Mouse (Mus musculus): Measurements from ENCODE around the gene Egln2. TPM values are rescaled to one million over a fixed set of nuclear protein-coding genes. Genes with fewer than 3 reads are reported as not detected.

Gene Egln2
- polyA plus RNA-seq, 1 experiment, result 68.8 TPM

DNA sequence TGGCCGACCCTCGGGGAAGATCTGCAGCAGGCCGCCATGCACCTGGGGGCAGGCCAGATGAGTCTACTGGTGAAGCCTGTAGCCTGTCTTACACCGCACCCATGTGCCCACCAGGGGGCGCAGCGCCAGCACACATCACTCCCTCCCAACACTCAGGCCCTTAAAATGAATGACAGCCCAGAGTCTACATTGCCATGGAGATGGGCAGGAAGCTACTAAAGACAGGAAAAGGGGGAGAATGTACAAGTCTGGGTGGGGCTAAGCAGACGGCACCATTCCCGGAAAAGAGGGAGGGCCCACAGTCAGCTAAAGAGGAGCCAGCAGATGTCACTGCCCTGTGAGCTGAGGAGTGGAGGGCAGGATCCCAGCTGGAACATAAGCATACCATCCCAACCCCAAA is 6.7 kb downstream of the Egln2 start:
- Histone ChIP-seq H3K36me3 (ENCODE audit: control insufficient read depth, insufficient read depth) (peaks cover 10% of the 10 kb centered on the region), H3K27me3 (ENCODE audit: control insufficient read depth, insufficient read depth, insufficient read length) (no peaks in the 10 kb centered on the region), H3K79me2 (ENCODE audit: control insufficient read depth, insufficient read depth) (peaks cover 42% of the 10 kb centered on the region), H3ac (ENCODE audit: control insufficient read depth, insufficient read length, low read depth) (no peak overlapping the region), H3K4me3 (ENCODE audit: insufficient read depth, poor library complexity, severe bottlenecking) (no peak overlapping the region), H3K79me3 (ENCODE audit: low read depth) (peaks cover 2% of the 10 kb centered on the region)
- TF ChIP-seq CTCF (IDR thresholded peaks at IDR 0.05; ENCODE audit: control insufficient read depth, insufficient read depth, insufficient read length), result peak; percentile 90
- no peak for TF ChIP-seq CEBPB (IDR thresholded peaks at IDR 0.05; ENCODE audit: low read depth)
- TF ChIP-seq MAX (IDR thresholded peaks at IDR 0.05), result no peak
- TF ChIP-seq FOSL1 (IDR thresholded peaks at IDR 0.05; ENCODE audit: insufficient read depth, low read length, poor library complexity, severe bottlenecking), result no peak
- no peak for TF ChIP-seq USF1 (IDR thresholded peaks at IDR 0.05; ENCODE audit: low read depth)
- no peak for TF ChIP-seq MYOD1 (IDR thresholded peaks at IDR 0.05; ENCODE audit: control insufficient read depth, insufficient read length, low read depth)

GRCm38 (mm10) chr7:27159256-27159655 is 7.3 kb downstream of the Egln2 start:
- H3K79me2 ChIP-seq (ENCODE audit: control insufficient read depth, insufficient read depth), result peaks cover 36% of the 10 kb centered on the region
- H3K4me3 ChIP-seq (ENCODE audit: insufficient read depth, poor library complexity, severe bottlenecking), result no peak overlapping the region
- H3K79me3 ChIP-seq (ENCODE audit: low read depth), result peaks cover 2% of the 10 kb centered on the region
- no peak overlapping the region for H3ac ChIP-seq (ENCODE audit: control insufficient read depth, insufficient read length, low read depth)
- TF ChIP-seq MAX (IDR thresholded peaks at IDR 0.05) (no peak), CTCF (IDR thresholded peaks at IDR 0.05; ENCODE audit: control insufficient read depth, insufficient read depth, insufficient read length) (no peak), MYOD1 (IDR thresholded peaks at IDR 0.05; ENCODE audit: control insufficient read depth, insufficient read length, low read depth) (no peak), USF1 (IDR thresholded peaks at IDR 0.05; ENCODE audit: low read depth) (no peak), MYOG (IDR thresholded peaks at IDR 0.05; ENCODE audit: control insufficient read depth, extremely low read depth, insufficient read length) (no peak), FOSL1 (IDR thresholded peaks at IDR 0.05; ENCODE audit: insufficient read depth, low read length, poor library complexity, severe bottlenecking) (no peak), CEBPB (IDR thresholded peaks at IDR 0.05; ENCODE audit: low read depth) (no peak)
- no peaks in the 10 kb centered on the region for H3K27me3 ChIP-seq (ENCODE audit: control insufficient read depth, insufficient read depth, insufficient read length)
- H3K36me3 ChIP-seq (ENCODE audit: control insufficient read depth, insufficient read depth), result peaks cover 10% of the 10 kb centered on the region

DNA sequence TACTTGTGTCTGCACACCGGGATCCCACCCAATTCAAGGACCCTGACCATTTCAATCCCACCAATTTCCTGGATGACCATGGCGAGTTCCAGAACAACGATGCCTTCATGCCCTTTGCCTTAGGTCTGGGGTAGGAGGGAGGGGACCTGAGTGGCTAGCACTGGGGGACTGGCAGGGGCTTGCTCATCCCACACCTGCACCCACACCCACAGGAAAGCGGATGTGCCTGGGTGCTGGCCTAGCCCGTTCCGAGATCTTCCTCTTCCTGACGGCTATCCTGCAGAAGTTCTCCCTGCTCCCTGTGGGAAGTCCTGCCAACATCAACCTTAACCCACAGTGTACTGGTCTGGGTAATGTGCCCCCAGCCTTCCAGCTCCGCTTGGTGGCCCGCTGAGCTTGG is 8.4 kb downstream of the Egln2 start:
- no peak overlapping the region for H3K4me3 ChIP-seq (ENCODE audit: insufficient read depth, poor library complexity, severe bottlenecking)
- H3K27me3 ChIP-seq (ENCODE audit: control insufficient read depth, insufficient read depth, insufficient read length), result no peaks in the 10 kb centered on the region
- peaks cover 2% of the 10 kb centered on the region for H3K79me3 ChIP-seq (ENCODE audit: low read depth)
- H3K79me2 ChIP-seq (ENCODE audit: control insufficient read depth, insufficient read depth), result peaks cover 25% of the 10 kb centered on the region
- H3K36me3 ChIP-seq (ENCODE audit: control insufficient read depth, insufficient read depth), result peaks cover 10% of the 10 kb centered on the region
- no peak overlapping the region for H3ac ChIP-seq (ENCODE audit: control insufficient read depth, insufficient read length, low read depth)
- TF ChIP-seq MYOD1 (IDR thresholded peaks at IDR 0.05; ENCODE audit: control insufficient read depth, insufficient read length, low read depth), result no peak
- no peak for TF ChIP-seq MAX (IDR thresholded peaks at IDR 0.05)
- no peak for TF ChIP-seq MYOG (IDR thresholded peaks at IDR 0.05; ENCODE audit: control insufficient read depth, extremely low read depth, insufficient read length)
- TF ChIP-seq CTCF (IDR thresholded peaks at IDR 0.05; ENCODE audit: control insufficient read depth, insufficient read depth, insufficient read length), result no peak
- TF ChIP-seq FOSL1 (IDR thresholded peaks at IDR 0.05; ENCODE audit: insufficient read depth, low read length, poor library complexity, severe bottlenecking), result no peak
- no peak for TF ChIP-seq USF1 (IDR thresholded peaks at IDR 0.05; ENCODE audit: low read depth)
- no peak for TF ChIP-seq CEBPB (IDR thresholded peaks at IDR 0.05; ENCODE audit: low read depth)

GRCm38 (mm10) chr7:27156005-27156404 is 10.6 kb downstream of the Egln2 start:
- peaks cover 10% of the 10 kb centered on the region for H3K36me3 ChIP-seq (ENCODE audit: control insufficient read depth, insufficient read depth)
- H3K79me2 ChIP-seq (ENCODE audit: control insufficient read depth, insufficient read depth), result peaks cover 9% of the 10 kb centered on the region
- no peaks in the 10 kb centered on the region for H3K79me3 ChIP-seq (ENCODE audit: low read depth)
- TF ChIP-seq CTCF (IDR thresholded peaks at IDR 0.05; ENCODE audit: control insufficient read depth, insufficient read depth, insufficient read length) (no peak), MYOG (IDR thresholded peaks at IDR 0.05; ENCODE audit: control insufficient read depth, extremely low read depth, insufficient read length) (no peak), FOSL1 (IDR thresholded peaks at IDR 0.05; ENCODE audit: insufficient read depth, low read length, poor library complexity, severe bottlenecking) (no peak), USF1 (IDR thresholded peaks at IDR 0.05; ENCODE audit: low read depth) (no peak), MYOD1 (IDR thresholded peaks at IDR 0.05; ENCODE audit: control insufficient read depth, insufficient read length, low read depth) (no peak), CEBPB (IDR thresholded peaks at IDR 0.05; ENCODE audit: low read depth) (no peak), MAX (IDR thresholded peaks at IDR 0.05) (no peak)
- no peaks in the 10 kb centered on the region for H3K27me3 ChIP-seq (ENCODE audit: control insufficient read depth, insufficient read depth, insufficient read length)
- H3ac ChIP-seq (ENCODE audit: control insufficient read depth, insufficient read length, low read depth), result no peak overlapping the region
- no peak overlapping the region for H3K4me3 ChIP-seq (ENCODE audit: insufficient read depth, poor library complexity, severe bottlenecking)

DNA sequence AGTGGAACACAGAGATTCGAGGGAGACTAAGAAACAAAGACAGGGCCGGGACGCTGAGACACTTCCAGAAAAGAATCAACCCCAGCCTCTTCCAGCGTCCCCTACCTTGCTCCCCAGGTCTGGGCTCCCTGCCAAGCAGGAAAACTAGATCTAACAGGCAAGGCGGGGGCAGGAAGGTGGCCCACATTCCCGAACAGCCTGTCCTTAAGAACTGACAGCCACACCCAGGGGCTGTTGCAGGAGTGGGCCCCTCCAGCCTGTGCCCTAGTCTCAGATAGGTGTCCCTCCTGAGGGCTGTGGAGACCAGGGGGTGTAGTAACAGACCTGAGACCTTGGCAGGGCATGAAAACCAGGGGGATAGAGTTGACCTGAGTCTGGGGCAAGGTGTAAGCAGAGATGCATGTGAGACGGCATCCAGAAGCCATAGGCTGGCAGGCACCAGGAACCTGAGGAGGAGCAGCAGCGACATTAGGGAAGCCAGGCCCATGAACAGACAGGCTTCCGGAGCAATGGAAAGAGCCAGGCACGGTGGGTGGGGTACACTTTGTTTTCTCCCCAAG is 13.3 kb downstream of the Egln2 start, which contains the start of gene Cyp2t4:
TSS of gene Cyp2t4 (plus strand) at position 510 of the 560 bp plus-strand sequence.
- Histone ChIP-seq H3K4me3 (ENCODE audit: insufficient read depth, poor library complexity, severe bottlenecking) (no peak within 1 kb of the TSS), H3K79me2 (ENCODE audit: control insufficient read depth, insufficient read depth) (no peaks in the 10 kb centered on the region), H3K79me3 (ENCODE audit: low read depth) (no peaks in the 10 kb centered on the region), H3K36me3 (ENCODE audit: control insufficient read depth, insufficient read depth) (peaks cover 4% of the 10 kb centered on the region), H3ac (ENCODE audit: control insufficient read depth, insufficient read length, low read depth) (no peak within 1 kb of the TSS), H3K27me3 (ENCODE audit: control insufficient read depth, insufficient read depth, insufficient read length) (no peaks in the 10 kb centered on the region)
- TF ChIP-seq USF1 (IDR thresholded peaks at IDR 0.05; ENCODE audit: low read depth) (no peak), MAX (IDR thresholded peaks at IDR 0.05) (no peak), CTCF (IDR thresholded peaks at IDR 0.05; ENCODE audit: control insufficient read depth, insufficient read depth, insufficient read length) (no peak), MYOG (IDR thresholded peaks at IDR 0.05; ENCODE audit: control insufficient read depth, extremely low read depth, insufficient read length) (no peak), FOSL1 (IDR thresholded peaks at IDR 0.05; ENCODE audit: insufficient read depth, low read length, poor library complexity, severe bottlenecking) (no peak), CEBPB (IDR thresholded peaks at IDR 0.05; ENCODE audit: low read depth) (no peak), MYOD1 (IDR thresholded peaks at IDR 0.05; ENCODE audit: control insufficient read depth, insufficient read length, low read depth) (no peak)
